Mouse (Mus musculus) kidney, postnatal 0 days (tissue): ENCODE results near the gene Akap7. TPM values are rescaled to one million over a fixed set of nuclear protein-coding genes. Genes with fewer than 3 reads are reported as not detected.

Source experiments
- ATAC-seq: fragments of 200-750 bp; cut with Nextera tagmentation; replicated peaks from 2 replicates; pipeline ENCODE4 v1.8.0; 2017; ENCODE audit warnings: low read depth, moderate number of reproducible peaks, moderate TSS enrichment, moderate library complexity; ENCODE audit not compliant: low FRiP score
- DNase-seq: peaks from one replicate; pipeline ENCODE4 v3.0.0-alpha.2; 2016; ENCODE audit warnings: low spot score
- H3K27ac ChIP-seq: fragments of 300-500 bp; sonication (generic); 2 replicates; pipeline ENCODE4 v1.5.1; 2014; ENCODE audit warnings: mild to moderate bottlenecking
- H3K27me3 ChIP-seq: fragments of 300-500 bp; sonication (generic); 2 replicates; pipeline ENCODE4 v1.6.1; 2014; ENCODE audit warnings: low read length, mixed read lengths; ENCODE audit not compliant: insufficient read depth
- H3K36me3 ChIP-seq: fragments of 300-500 bp; sonication (generic); 2 replicates; pipeline ENCODE4 v1.6.1; 2014; ENCODE audit warnings: low read length, mixed read lengths; ENCODE audit not compliant: insufficient read depth
- H3K4me1 ChIP-seq: fragments of 300-500 bp; sonication (generic); replicated peaks from 2 replicates; pipeline ENCODE4 v1.6.1; 2014; ENCODE audit warnings: antibody characterized with exemption, low read length, mixed read lengths; ENCODE audit not compliant: insufficient read depth
- H3K4me2 ChIP-seq: fragments of 300-500 bp; sonication (generic); 2 replicates; pipeline ENCODE4 v1.6.1; 2014; ENCODE audit warnings: mild to moderate bottlenecking, low read length, moderate library complexity, mixed read lengths
- H3K4me3 ChIP-seq: fragments of 300-500 bp; sonication (generic); replicated peaks from 2 replicates; pipeline ENCODE4 v1.5.1; 2014; ENCODE audit warnings: low read depth, low read length
- H3K9ac ChIP-seq: fragments of 300-500 bp; sonication (generic); 2 replicates; pipeline ENCODE4 v1.6.1; 2014; ENCODE audit warnings: low read depth, low read length
- H3K9me3 ChIP-seq: fragments of 300-500 bp; sonication (generic); replicated peaks from 2 replicates; pipeline ENCODE4 v1.6.1; 2016; ENCODE audit warnings: low read length, inconsistent platforms, mixed read lengths
- CTCF ChIP-seq: IDR thresholded peaks from 2 replicates; pipeline ENCODE4 v1.5.1; 2016; ENCODE audit warnings: antibody characterized with exemption, low read depth, mild to moderate bottlenecking, moderate library complexity
- WGBS: fragments of 180-500 bp; shearing (Covaris S2); extraction: QIAGEN DNeasy Blood & Tissue Kit; methylation state at CpG from one replicate; pipeline ENCODE4 v1.1.7; 2014; 5-methylcytosine and 5-hydroxymethylcytosine counted together
- polyA plus RNA-seq: library from polyadenylated mRNA; unstranded; fragments of >200 nt; fragmentation: Nextera tagmentation; extraction: Ambion mirVana; gene quantifications from 2 replicates; pipeline ENCODE4 v1.2.1, GENCODE M21; 2015

Gene Akap7
- polyA plus RNA-seq, 1 experiment from 2014 or later: 40.3 TPM

GRCm38 (mm10) chr10:25295836-25296235, 11.8 kb downstream of the Akap7 start:
- DNase-seq: no peak
- 79% methylated on average over 9 of the region's 9 CpGs for WGBS
- no peak for TF ChIP-seq CTCF
- Histone ChIP-seq H3K4me3 (no peak overlapping the region), H3K27me3 (no peaks in the 10 kb centered on the region), H3K9me3 (no peaks in the 10 kb centered on the region), H3K4me2 (peak overlapping the region; percentile 63), H3K9ac (no peak overlapping the region), H3K4me1 (peaks cover 12% of the 10 kb centered on the region; the same call in 1 of the 2 replicates), H3K27ac (0 out of 2 replicates have a peak overlapping the region, but pooled peaks have one; percentile 25), H3K36me3 (no peaks in the 10 kb centered on the region)
- ATAC-seq: no peak

- Histone ChIP-seq H3K27ac (peak overlapping the region; percentile 25; the same call in 1 of the 2 replicates), H3K27me3 (no peaks in the 10 kb centered on the region), H3K4me1 (peaks cover 12% of the 10 kb centered on the region; the same call in 1 of the 2 replicates), H3K4me2 (no peak overlapping the region), H3K36me3 (no peaks in the 10 kb centered on the region), H3K9me3 (no peaks in the 10 kb centered on the region), H3K4me3 (no peak overlapping the region), H3K9ac (no peak overlapping the region)
- DNase-seq: no peak
- 72% methylated on average over 7 of the region's 7 CpGs for WGBS
- no peak for TF ChIP-seq CTCF
- no peak for ATAC-seq
These were observed 12.7 kb downstream of the Akap7 start for GRCm38 (mm10) chr10:25294999-25295398.

GRCm38 (mm10) chr10:25293796-25294195, 13.9 kb downstream of the Akap7 start:
- no peak overlapping the region for H3K4me2 ChIP-seq
- no peak for DNase-seq
- no peak overlapping the region for H3K9ac ChIP-seq
- H3K4me3 ChIP-seq: no peak overlapping the region
- TF ChIP-seq CTCF: no peak
- no peaks in the 10 kb centered on the region for H3K36me3 ChIP-seq
- WGBS: 82% methylated on average over 3 of the region's 3 CpGs
- H3K4me1 ChIP-seq: peaks cover 12% of the 10 kb centered on the region; the same call in 1 of the 2 replicates
- no peak for ATAC-seq
- no peaks in the 10 kb centered on the region for H3K27me3 ChIP-seq
- no peaks in the 10 kb centered on the region for H3K9me3 ChIP-seq
- H3K27ac ChIP-seq: no peak overlapping the region

- DNase-seq (peak; percentile 25), ATAC-seq (no peak)
- TF ChIP-seq CTCF: no peak
- H3K4me3 ChIP-seq: no peak overlapping the region
- no peak overlapping the region for H3K4me2 ChIP-seq
- H3K9ac ChIP-seq: no peak overlapping the region
- H3K27me3 ChIP-seq: no peaks in the 10 kb centered on the region
- no peaks in the 10 kb centered on the region for H3K36me3 ChIP-seq
- 73% methylated on average over 4 of the region's 4 CpGs for WGBS
- H3K9me3 ChIP-seq: no peaks in the 10 kb centered on the region
- H3K4me1 ChIP-seq: no peaks in the 10 kb centered on the region
- no peak overlapping the region for H3K27ac ChIP-seq
These were observed 16.6 kb downstream of the Akap7 start for GRCm38 (mm10) chr10:25291053-25291452.

GRCm38 (mm10) chr10:25285100-25285811, 22.4 kb downstream of the Akap7 start:
- Histone ChIP-seq H3K27me3 (no peaks in the 10 kb centered on the region), H3K27ac (no peak overlapping the region), H3K4me2 (no peak overlapping the region), H3K4me3 (no peak overlapping the region), H3K9me3 (no peaks in the 10 kb centered on the region), H3K4me1 (no peaks in the 10 kb centered on the region), H3K9ac (no peak overlapping the region), H3K36me3 (no peaks in the 10 kb centered on the region)
- WGBS: 64% methylated on average over 11 of the region's 11 CpGs
- TF ChIP-seq CTCF: no peak
- ATAC-seq (no peak), DNase-seq (peak; percentile 86)

- DNase-seq: no peak
- H3K4me2 ChIP-seq: no peak overlapping the region
- H3K27ac ChIP-seq: no peak overlapping the region
- H3K9me3 ChIP-seq: no peaks in the 10 kb centered on the region
- no peaks in the 10 kb centered on the region for H3K36me3 ChIP-seq
- H3K4me1 ChIP-seq: no peaks in the 10 kb centered on the region
- no peak for TF ChIP-seq CTCF
- no peak overlapping the region for H3K9ac ChIP-seq
- H3K27me3 ChIP-seq: no peaks in the 10 kb centered on the region
- no peak for ATAC-seq
- no peak overlapping the region for H3K4me3 ChIP-seq
- 85% methylated on average over 8 of the region's 8 CpGs for WGBS
These were observed 23.1 kb downstream of the Akap7 start for GRCm38 (mm10) chr10:25284427-25285099.
